Mouse (Mus musculus): ENCODE results near the gene Laptm4a.
A peak's percentile ranks its signal among the peaks of the same experiment; 100 is the strongest.

Laptm4a gene

GRCm38 (mm10) chr12:8921394-8922368, at the start of gene Laptm4a:
Gene Laptm4a, plus strand, starts transcription at chr12:8921664.
- DNase-seq = peak; percentile 95

GRCm38 (mm10) chr12:8875583-8875982, 45.9 kb upstream of the Laptm4a start:
- DNase-seq = no peak

- no peak for DNase-seq
Observed at GRCm38 (mm10) chr12:8876865-8877264, 44.6 kb upstream of the Laptm4a start.

GRCm38 (mm10) chr12:8877413-8877812, 44.1 kb upstream of the Laptm4a start:
- DNase-seq = no peak

- DNase-seq = no peak
Observed at GRCm38 (mm10) chr12:8878752-8879151, 42.7 kb upstream of the Laptm4a start.

- DNase-seq = no peak
Observed at GRCm38 (mm10) chr12:8879389-8879788, 42.1 kb upstream of the Laptm4a start.

GRCm38 (mm10) chr12:8881736-8882135, 39.7 kb upstream of the Laptm4a start:
- DNase-seq = peak; percentile 41

- DNase-seq = no peak
Observed at GRCm38 (mm10) chr12:8882376-8882775, 39.1 kb upstream of the Laptm4a start.

- DNase-seq = no peak
Observed at GRCm38 (mm10) chr12:8884426-8885145, 36.9 kb upstream of the Laptm4a start.

- DNase-seq = no peak
Observed at GRCm38 (mm10) chr12:8885146-8885543, 36.3 kb upstream of the Laptm4a start.

GRCm38 (mm10) chr12:8885950-8886349, 35.5 kb upstream of the Laptm4a start:
- DNase-seq = no peak

GRCm38 (mm10) chr12:8888445-8888844, 33.0 kb upstream of the Laptm4a start:
- no peak for DNase-seq

GRCm38 (mm10) chr12:8889117-8889665, 32.3 kb upstream of the Laptm4a start:
- DNase-seq = peak; percentile 73

GRCm38 (mm10) chr12:8892876-8893532, 28.5 kb upstream of the Laptm4a start:
- no peak for DNase-seq

GRCm38 (mm10) chr12:8897140-8897539, 24.3 kb upstream of the Laptm4a start:
- no peak for DNase-seq

GRCm38 (mm10) chr12:8898879-8899785, 22.3 kb upstream of the Laptm4a start:
- no peak for DNase-seq

- DNase-seq = no peak
Observed at GRCm38 (mm10) chr12:8900107-8900698, 21.3 kb upstream of the Laptm4a start.

GRCm38 (mm10) chr12:8900919-8901663, 20.4 kb upstream of the Laptm4a start:
- no peak for DNase-seq

- DNase-seq = no peak
Observed at GRCm38 (mm10) chr12:8901934-8902333, 19.5 kb upstream of the Laptm4a start.

GRCm38 (mm10) chr12:8902479-8902878, 19.0 kb upstream of the Laptm4a start:
- no peak for DNase-seq

Data from thymus, postnatal 14 days (tissue).